9 mouse cellular contexts compared by ENCODE assay signal in the genomic region with DNA sequence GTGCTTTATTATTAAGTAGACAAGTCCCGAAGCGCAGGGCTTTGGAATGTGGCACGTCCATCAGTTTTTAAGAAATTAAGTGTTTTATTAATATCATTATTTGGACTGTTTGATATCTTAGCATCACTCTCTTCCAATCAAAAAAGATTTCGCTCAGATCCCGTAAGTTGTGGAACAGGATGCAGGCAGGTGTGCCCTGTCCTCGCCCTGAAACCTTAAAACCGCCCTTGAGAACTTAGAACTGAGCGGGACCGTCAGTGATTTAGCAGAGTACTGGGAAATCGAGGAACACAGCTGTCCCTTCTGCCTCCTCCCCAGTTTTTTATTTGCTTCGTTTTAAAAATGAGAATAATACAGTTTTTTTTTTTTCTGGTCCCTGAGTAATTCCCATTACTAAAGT. TPM values are rescaled to one million over a fixed set of nuclear protein-coding genes. Genes with fewer than 3 reads are reported as not detected.
DNase-seq lines count a peak whose midpoint lies in the region; ATAC-seq and TF ChIP-seq lines count a peak whose summit lies in the region.
"Had no signal": no experiment of that assay in that cellular context is flagged by ENCODE, and none has a peak within 500 bp of the region (broad histone marks: within the 10 kb centered on the region; RNA-seq: fewer than 3 reads in every experiment).

No protein-coding gene starts in this region.

- no peak for TF ChIP-seq POLR2A in cortical plate, adult 2 months (IDR thresholded peaks at IDR 0.05; ENCODE audit: extremely low read depth, insufficient read depth, low read length)

- peak overlapping the region; percentile 83 for H3K4me3 ChIP-seq in left cerebral cortex, adult 2 months
- peak overlapping the region; percentile 79 for H3K4me3 ChIP-seq in cortical plate, adult 2 months (ENCODE audit: insufficient read depth, low read length)
- peak overlapping the region; percentile 78 for H3K4me3 ChIP-seq in intestine, embryonic 14.5 days (ENCODE audit: low read depth, low read length)
- H3K4me3 ChIP-seq in neural tube, embryonic 13.5 days = peak overlapping the region; percentile 70

- peak overlapping the region; percentile 84 for H3K27ac ChIP-seq in left cerebral cortex, adult 2 months
- peak overlapping the region; percentile 34; the same call in 1 of the 2 replicates for H3K27ac ChIP-seq in cortical plate, adult 2 months (ENCODE audit: insufficient read depth, low read length)
- peak overlapping the region; percentile 79 for H3K27ac ChIP-seq in intestine, embryonic 14.5 days (ENCODE audit: low read depth)
- H3K27ac ChIP-seq in neural tube, embryonic 13.5 days (replicated peaks) = peak overlapping the region; percentile 87

- peak overlapping the region; percentile 74 for H3K9ac ChIP-seq in intestine, embryonic 14.5 days (ENCODE audit: low read length)
- peak overlapping the region; percentile 82 for H3K9ac ChIP-seq in neural tube, embryonic 13.5 days

- H3K9me3 ChIP-seq in intestine, embryonic 14.5 days (ENCODE audit: control insufficient read depth, low read length) = no peaks in the 10 kb centered on the region
- no peaks in the 10 kb centered on the region for H3K9me3 ChIP-seq in neural tube, embryonic 13.5 days

- peaks cover 34% of the 10 kb centered on the region for H3K36me3 ChIP-seq in intestine, embryonic 14.5 days (ENCODE audit: control insufficient read depth, insufficient read depth, low read length)
- H3K36me3 ChIP-seq in neural tube, embryonic 13.5 days = peaks cover 32% of the 10 kb centered on the region

- intact Hi-C loops in left cerebral cortex, adult 2 months (cut with DNase I) = loop anchor here (2.0 kb wide), 2 partner anchors 20 to 82 kb away; a partner anchor contains a TSS
- intact Hi-C loops in left cerebral cortex, postnatal 4 days (cut with DNase I) = no loop called here

- H3K27me3 ChIP-seq in intestine, embryonic 14.5 days (replicated peaks; ENCODE audit: control insufficient read depth, insufficient read depth, low read length) = no peaks in the 10 kb centered on the region
- H3K27me3 ChIP-seq in neural tube, embryonic 13.5 days = no peaks in the 10 kb centered on the region

- 2% methylated on average over 11 of the region's 11 CpGs for WGBS in intestine, embryonic 14.5 days
- WGBS in neural tube, embryonic 13.5 days = 3% methylated on average over 11 of the region's 11 CpGs

- no peak for TF ChIP-seq CTCF in left cerebral cortex, adult 2 months (IDR thresholded peaks at IDR 0.05)
- no peak for TF ChIP-seq CTCF in cortical plate, adult 2 months (IDR thresholded peaks at IDR 0.05; ENCODE audit: extremely low read depth, insufficient read depth, low read length)

- H3K4me2 ChIP-seq in intestine, embryonic 14.5 days (ENCODE audit: low read length) = peak overlapping the region; percentile 91
- H3K4me2 ChIP-seq in neural tube, embryonic 13.5 days = peak overlapping the region; percentile 74

- ATAC-seq in intestine, embryonic 14.5 days (replicated peaks; ENCODE audit: low FRiP score, low TSS enrichment, low read depth) = no peak
- peak; percentile 44; the same call in 1 of the 2 replicates for ATAC-seq in neural tube, embryonic 13.5 days (ENCODE audit: low read depth)

- DNase-seq in left cerebral cortex, adult 2 months (ENCODE audit: extremely low spot score in 1 of 2, low spot score in 2 of 2) = no peak
- DNase-seq in left cerebral cortex, postnatal 4 days = no peak
- DNase-seq in intestine, embryonic 14.5 days (ENCODE audit: low spot score) = no peak
- no peak for DNase-seq in ovary, adult 18-20 months (ENCODE audit: low spot score)
- DNase-seq in kidney, adult 18-20 months = no peak
- DNase-seq in embryo, embryonic 9.5 days (ENCODE audit: extremely low spot score) = no peak

- no peaks in the 10 kb centered on the region for H3K4me1 ChIP-seq in cortical plate, adult 2 months (ENCODE audit: control insufficient read depth, insufficient read depth, low read length)
- H3K4me1 ChIP-seq in intestine, embryonic 14.5 days (replicated peaks; ENCODE audit: control insufficient read depth, insufficient read depth, low read length) = peaks cover 11% of the 10 kb centered on the region
- peaks cover 28% of the 10 kb centered on the region for H3K4me1 ChIP-seq in neural tube, embryonic 13.5 days (replicated peaks)

RNA-seq across cellular contexts. Expression of a gene that starts 0.6 kb away (rescaled TPM):
- 10 to 100 TPM; 25.3 to 28.9 TPM for total RNA-seq in left cerebral cortex, adult 2 months (2021)
- total RNA-seq in left cerebral cortex, postnatal 4 days (2021) = 10 to 100 TPM; 29.9 to 32.8 TPM
- 41.0 and 41.7 TPM in 2 replicates for polyA plus RNA-seq in cortical plate, adult 2 months (2012; rRNA removed)
- 104 and 116 TPM in 2 replicates for polyA plus RNA-seq in intestine, embryonic 14.5 days (2014; fragmentation: Nextera tagmentation; extraction: Ambion mirVana)
- polyA plus RNA-seq in neural tube, embryonic 13.5 days (2015; fragmentation: Nextera tagmentation; extraction: Ambion mirVana) = 129 and 134 TPM in 2 replicates

RNA-seq across cellular contexts. Expression of a gene that starts 10.1 kb away (rescaled TPM):
- total RNA-seq in left cerebral cortex, adult 2 months (2021) = under 1 TPM in 1 of 2 experiments, not detected in 1; 0.79 TPM
- under 1 TPM in 1 of 2 experiments, not detected in 1; 0.62 TPM for total RNA-seq in left cerebral cortex, postnatal 4 days (2021)
- polyA plus RNA-seq in cortical plate, adult 2 months (2012; rRNA removed) = 0.19 TPM in 1 of 2 replicates, not detected in the other
- polyA plus RNA-seq in intestine, embryonic 14.5 days (2014; fragmentation: Nextera tagmentation; extraction: Ambion mirVana) = 0.16 and 0.19 TPM in 2 replicates
- 0.26 TPM in 1 of 2 replicates, not detected in the other for polyA plus RNA-seq in neural tube, embryonic 13.5 days (2015; fragmentation: Nextera tagmentation; extraction: Ambion mirVana)
- total RNA-seq: neutrophil, adult 5-6 weeks had no signal

RNA-seq across cellular contexts. Expression of a gene that starts 20.0 kb away (rescaled TPM):
- 10 to 100 TPM; 32.9 to 34.0 TPM for total RNA-seq in left cerebral cortex, adult 2 months (2021)
- 10 to 100 TPM; 37.5 to 40.3 TPM for total RNA-seq in left cerebral cortex, postnatal 4 days (2021)
- polyA plus RNA-seq in cortical plate, adult 2 months (2012; rRNA removed) = 20.8 and 22.2 TPM in 2 replicates
- 63.3 and 63.5 TPM in 2 replicates for polyA plus RNA-seq in intestine, embryonic 14.5 days (2014; fragmentation: Nextera tagmentation; extraction: Ambion mirVana)
- polyA plus RNA-seq in neural tube, embryonic 13.5 days (2015; fragmentation: Nextera tagmentation; extraction: Ambion mirVana) = 52.0 and 55.8 TPM in 2 replicates

RNA-seq across cellular contexts. Expression of a gene that starts 20.0 kb away (rescaled TPM):
- 10 to 100 TPM; 56.2 to 60.6 TPM for total RNA-seq in left cerebral cortex, adult 2 months (2021)
- total RNA-seq in left cerebral cortex, postnatal 4 days (2021) = 10 to 100 TPM; 62.2 to 65.5 TPM
- 50.6 and 58.1 TPM in 2 replicates for polyA plus RNA-seq in cortical plate, adult 2 months (2012; rRNA removed)
- polyA plus RNA-seq in intestine, embryonic 14.5 days (2014; fragmentation: Nextera tagmentation; extraction: Ambion mirVana) = 43.8 and 50.6 TPM in 2 replicates
- 59.8 and 64.7 TPM in 2 replicates for polyA plus RNA-seq in neural tube, embryonic 13.5 days (2015; fragmentation: Nextera tagmentation; extraction: Ambion mirVana)

RNA-seq across cellular contexts. Expression of a gene that starts 34.5 kb away (rescaled TPM):
- 1 to 10 TPM; 4.6 to 5.5 TPM for total RNA-seq in left cerebral cortex, adult 2 months (2021)
- total RNA-seq in left cerebral cortex, postnatal 4 days (2021) = 1 to 10 TPM; 5.1 to 5.9 TPM
- 2.4 and 2.9 TPM in 2 replicates for polyA plus RNA-seq in cortical plate, adult 2 months (2012; rRNA removed)
- polyA plus RNA-seq in intestine, embryonic 14.5 days (2014; fragmentation: Nextera tagmentation; extraction: Ambion mirVana) = 9.1 and 11.0 TPM in 2 replicates
- 2.4 and 3.4 TPM in 2 replicates for polyA plus RNA-seq in neural tube, embryonic 13.5 days (2015; fragmentation: Nextera tagmentation; extraction: Ambion mirVana)

Comparison
In these comparisons a context has a peak if more than half of its experiments do, and no peak if none do; other contexts are left out.
1. H3K27ac ChIP-seq: peak in every context shown above with its lines; median percentile 87 in neural tube, embryonic 13.5 days; 84 in left cerebral cortex, adult 2 months; 79 in intestine, embryonic 14.5 days; 34 in cortical plate, adult 2 months.